Mouse (Mus musculus): ENCODE measurements around the gene Syne4. TPM values are rescaled to one million over a fixed set of nuclear protein-coding genes. Genes with fewer than 3 reads are reported as not detected.

Syne4 gene
- polyA plus RNA-seq, 1 experiment from 2014 or later, result 60.5 TPM

DNA sequence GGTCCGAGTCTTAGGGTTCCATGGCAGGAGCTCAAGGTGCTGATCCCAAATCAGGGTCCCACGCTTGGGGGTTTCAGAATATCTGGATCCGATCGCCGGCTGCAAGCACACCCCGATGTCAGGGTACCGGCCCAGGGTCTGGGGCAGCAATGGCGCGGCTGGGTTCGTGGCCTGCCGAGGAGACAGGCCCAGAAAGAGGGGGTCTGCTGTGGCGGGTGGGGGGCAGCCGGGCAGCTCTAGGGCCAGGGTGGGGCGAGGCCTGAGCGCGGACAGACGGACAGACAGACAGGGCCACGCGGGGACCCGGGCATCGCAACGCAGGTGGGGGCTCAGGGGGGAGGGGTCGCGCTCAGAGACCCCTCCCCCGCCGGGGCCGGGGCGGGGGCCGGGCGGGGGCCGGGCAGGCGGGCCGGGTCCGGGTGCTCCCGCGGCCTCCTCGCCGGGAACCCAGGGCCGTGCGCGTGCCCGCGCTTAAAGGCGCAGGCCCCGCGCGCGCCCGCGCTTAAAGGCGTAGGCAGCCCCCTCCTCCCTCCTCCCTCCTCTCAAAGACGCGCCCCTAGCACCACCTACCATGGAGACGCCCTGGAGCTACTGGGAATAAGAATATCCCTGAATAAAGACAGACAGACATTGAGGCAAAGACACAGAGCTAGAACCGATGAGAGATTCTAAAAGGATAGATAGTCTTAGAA lies 48.2 kb downstream of the Syne4 start, which contains the start of gene Lrfn3:
Gene Lrfn3, minus strand, starts transcription at position 121 of the 692 bp plus-strand sequence.
- 0 out of 2 replicates have a peak, but pooled peaks cover 7% of the 10 kb centered on the region for H3K27me3 ChIP-seq (replicated peaks; ENCODE audit: control insufficient read depth, insufficient read depth, low read length)
- ATAC-seq (replicated peaks; ENCODE audit: low FRiP score, low TSS enrichment, low read depth), result peak; percentile 48
- WGBS, result under 1% methylated on average over 47 of the region's 55 CpGs

DNA sequence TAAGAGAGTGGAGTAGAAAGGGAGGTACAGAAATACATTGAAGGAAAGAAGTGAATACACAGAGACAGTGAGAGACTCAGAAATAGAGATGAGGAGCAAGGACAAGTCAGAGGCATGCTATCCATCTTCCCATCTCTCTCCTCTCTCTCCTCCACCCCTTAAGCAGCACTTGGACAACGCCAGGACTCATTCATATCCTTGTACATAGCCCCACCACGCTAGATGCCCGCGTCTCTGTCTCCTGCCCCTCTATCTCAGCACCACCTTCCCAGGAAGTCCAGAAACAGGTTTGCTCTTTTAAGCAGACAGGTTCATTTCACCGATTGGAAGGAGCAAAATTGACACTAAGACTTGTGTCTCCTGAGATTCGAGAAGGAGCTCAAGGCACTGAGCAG lies 48.7 kb downstream of the Syne4 start:
- no peaks in the 10 kb centered on the region for H3K9me3 ChIP-seq (ENCODE audit: control insufficient read depth, low read length)
- 61% methylated on average over 6 of the region's 6 CpGs for WGBS
- 0 out of 2 replicates have a peak, but pooled peaks cover 7% of the 10 kb centered on the region for H3K27me3 ChIP-seq (replicated peaks; ENCODE audit: control insufficient read depth, insufficient read depth, low read length)
- no peak for DNase-seq (ENCODE audit: low spot score)
- no peak overlapping the region for H3K27ac ChIP-seq (ENCODE audit: low read depth)
- H3K4me3 ChIP-seq (ENCODE audit: low read depth, low read length), result peak overlapping the region; percentile 66
- H3K36me3 ChIP-seq (ENCODE audit: control insufficient read depth, insufficient read depth, low read length), result peaks cover 4% of the 10 kb centered on the region; the same call in 1 of the 2 replicates
- H3K4me2 ChIP-seq (ENCODE audit: low read length), result peak overlapping the region; percentile 60
- no peak for ATAC-seq (replicated peaks; ENCODE audit: low FRiP score, low TSS enrichment, low read depth)
- peak overlapping the region; percentile 81 for H3K9ac ChIP-seq (ENCODE audit: low read length)
- H3K4me1 ChIP-seq (replicated peaks; ENCODE audit: control insufficient read depth, insufficient read depth, low read length), result peaks cover 19% of the 10 kb centered on the region

More for the DNA sequence above, 48.2 kb downstream of the Syne4 start, which contains the start of gene Lrfn3:
- Histone ChIP-seq H3K4me1 (replicated peaks; ENCODE audit: control insufficient read depth, insufficient read depth, low read length) (peaks cover 19% of the 10 kb centered on the region), H3K9ac (ENCODE audit: low read length) (peak within 1 kb of the TSS; percentile 81), H3K4me3 (ENCODE audit: low read depth, low read length) (peak within 1 kb of the TSS; percentile 66), H3K4me2 (ENCODE audit: low read length) (peak within 1 kb of the TSS; percentile 60), H3K27ac (ENCODE audit: low read depth) (no peak within 1 kb of the TSS), H3K9me3 (ENCODE audit: control insufficient read depth, low read length) (no peaks in the 10 kb centered on the region), H3K36me3 (ENCODE audit: control insufficient read depth, insufficient read depth, low read length) (peaks cover 8% of the 10 kb centered on the region; the same call in 1 of the 2 replicates)
- DNase-seq (ENCODE audit: low spot score), result peak; percentile 77

DNA sequence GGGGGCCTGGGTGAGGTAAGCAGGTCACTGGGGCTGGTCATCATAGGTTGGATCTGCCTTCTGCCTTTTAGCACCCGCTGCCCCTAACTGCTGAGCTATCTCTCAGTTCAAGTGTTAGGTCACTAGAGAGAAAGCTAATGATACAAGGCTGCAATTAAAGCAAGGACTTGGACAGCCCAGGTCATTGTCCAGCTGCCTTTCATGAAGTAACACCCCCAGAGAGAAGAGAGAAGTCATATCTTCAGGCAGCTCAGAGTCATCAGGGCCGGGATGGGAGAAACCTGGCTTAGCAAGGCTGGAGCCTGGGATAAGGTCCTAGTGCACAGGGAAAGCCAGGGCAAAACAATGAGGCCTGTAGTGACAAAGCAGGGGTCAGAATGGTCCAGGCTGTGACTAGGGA lies 52.9 kb downstream of the Syne4 start:
- H3K4me3 ChIP-seq (ENCODE audit: low read depth, low read length), result no peak overlapping the region
- ATAC-seq (replicated peaks; ENCODE audit: low FRiP score, low TSS enrichment, low read depth) (no peak), DNase-seq (ENCODE audit: low spot score) (no peak)
- H3K9me3 ChIP-seq (ENCODE audit: control insufficient read depth, low read length), result no peaks in the 10 kb centered on the region
- H3K36me3 ChIP-seq (ENCODE audit: control insufficient read depth, insufficient read depth, low read length), result no peaks in the 10 kb centered on the region
- H3K27me3 ChIP-seq (replicated peaks; ENCODE audit: control insufficient read depth, insufficient read depth, low read length), result 0 out of 2 replicates have a peak, but pooled peaks cover 7% of the 10 kb centered on the region
- no peak overlapping the region for H3K4me2 ChIP-seq (ENCODE audit: low read length)
- H3K27ac ChIP-seq (ENCODE audit: low read depth), result no peak overlapping the region
- 73% methylated on average over 2 of the region's 2 CpGs for WGBS
- H3K9ac ChIP-seq (ENCODE audit: low read length), result no peak overlapping the region
- peaks cover 6% of the 10 kb centered on the region for H3K4me1 ChIP-seq (replicated peaks; ENCODE audit: control insufficient read depth, insufficient read depth, low read length)

Other genes starting within 250 kb of the Syne4 start
- gene Zfp82, start 241.9 kb upstream of the Syne4 start, polyA plus RNA-seq (2014; fragmentation: Nextera tagmentation; extraction: Ambion mirVana), result 4.9 and 5.4 TPM in 2 replicates
- 0.87 and 1.5 TPM in 2 replicates for gene Gm26920, start 224.4 kb upstream of the Syne4 start, polyA plus RNA-seq (2014; fragmentation: Nextera tagmentation; extraction: Ambion mirVana)
- 8.3 and 11.2 TPM in 2 replicates for gene Zfp566, start 224.3 kb upstream of the Syne4 start, polyA plus RNA-seq (2014; fragmentation: Nextera tagmentation; extraction: Ambion mirVana)
- 91.8 and 115 TPM in 2 replicates for gene Zfp260, start 220.0 kb upstream of the Syne4 start, polyA plus RNA-seq (2014; fragmentation: Nextera tagmentation; extraction: Ambion mirVana)
- 4.2 and 5.8 TPM in 2 replicates for gene Zfp382, start 192.9 kb upstream of the Syne4 start, polyA plus RNA-seq (2014; fragmentation: Nextera tagmentation; extraction: Ambion mirVana)
- 16.0 and 16.3 TPM in 2 replicates for gene Zfp146, start 145.1 kb upstream of the Syne4 start, polyA plus RNA-seq (2014; fragmentation: Nextera tagmentation; extraction: Ambion mirVana)
- gene Cox7a1, start 130.7 kb upstream of the Syne4 start, polyA plus RNA-seq (2014; fragmentation: Nextera tagmentation; extraction: Ambion mirVana), result 5.8 and 11.3 TPM in 2 replicates
- gene Capns1, start 116.0 kb upstream of the Syne4 start, polyA plus RNA-seq (2014; fragmentation: Nextera tagmentation; extraction: Ambion mirVana), result 81.9 and 85.4 TPM in 2 replicates
- gene Polr2i, start 82.9 kb upstream of the Syne4 start, polyA plus RNA-seq (2014; fragmentation: Nextera tagmentation; extraction: Ambion mirVana), result 159 and 161 TPM in 2 replicates
- gene Tbcb, start 82.5 kb upstream of the Syne4 start, polyA plus RNA-seq (2014; fragmentation: Nextera tagmentation; extraction: Ambion mirVana), result 147 and 157 TPM in 2 replicates
- not detected in 2 replicates for gene Ovol3, start 79.1 kb upstream of the Syne4 start, polyA plus RNA-seq (2014; fragmentation: Nextera tagmentation; extraction: Ambion mirVana)
- 0.24 and 0.26 TPM in 2 replicates for gene Thap8, start 34.7 kb upstream of the Syne4 start, polyA plus RNA-seq (2014; fragmentation: Nextera tagmentation; extraction: Ambion mirVana)
- gene Wdr62, start 34.4 kb upstream of the Syne4 start, polyA plus RNA-seq (2014; fragmentation: Nextera tagmentation; extraction: Ambion mirVana), result 8.5 and 10.5 TPM in 2 replicates
- gene Clip3, start 23.1 kb upstream of the Syne4 start, polyA plus RNA-seq (2014; fragmentation: Nextera tagmentation; extraction: Ambion mirVana), result 41.4 and 46.1 TPM in 2 replicates
- gene Alkbh6, start 6.1 kb upstream of the Syne4 start, polyA plus RNA-seq (2014; fragmentation: Nextera tagmentation; extraction: Ambion mirVana), result 70.7 and 79.3 TPM in 2 replicates
- not detected in 2 replicates for gene E130208F15Rik, start 6.9 kb downstream of the Syne4 start, polyA plus RNA-seq (2014; fragmentation: Nextera tagmentation; extraction: Ambion mirVana)
- gene Sdhaf1, start 9.1 kb downstream of the Syne4 start, polyA plus RNA-seq (2014; fragmentation: Nextera tagmentation; extraction: Ambion mirVana), result 16.3 and 17.2 TPM in 2 replicates
- gene Lrfn3, start 48.0 kb downstream of the Syne4 start, polyA plus RNA-seq (2014; fragmentation: Nextera tagmentation; extraction: Ambion mirVana), result 4.4 and 4.5 TPM in 2 replicates
- 53.7 and 54.7 TPM in 2 replicates for gene Tyrobp, start 99.0 kb downstream of the Syne4 start, polyA plus RNA-seq (2014; fragmentation: Nextera tagmentation; extraction: Ambion mirVana)
- 1.6 and 2.1 TPM in 2 replicates for gene Hcst, start 105.0 kb downstream of the Syne4 start, polyA plus RNA-seq (2014; fragmentation: Nextera tagmentation; extraction: Ambion mirVana)
- 2.3 and 3.2 TPM in 2 replicates for gene Nfkbid, start 106.9 kb downstream of the Syne4 start, polyA plus RNA-seq (2014; fragmentation: Nextera tagmentation; extraction: Ambion mirVana)
- gene Aplp1, start 130.7 kb downstream of the Syne4 start, polyA plus RNA-seq (2014; fragmentation: Nextera tagmentation; extraction: Ambion mirVana), result 37.9 and 43.0 TPM in 2 replicates
- gene Kirrel2, start 142.9 kb downstream of the Syne4 start, polyA plus RNA-seq (2014; fragmentation: Nextera tagmentation; extraction: Ambion mirVana), result 0.13 and 2.9 TPM in 2 replicates
- 0.15 and 1.3 TPM in 2 replicates for gene Nphs1, start 143.5 kb downstream of the Syne4 start, polyA plus RNA-seq (2014; fragmentation: Nextera tagmentation; extraction: Ambion mirVana)
- 1.3 TPM in 2 replicates for gene Prodh2, start 178.8 kb downstream of the Syne4 start, polyA plus RNA-seq (2014; fragmentation: Nextera tagmentation; extraction: Ambion mirVana)
- 10.7 and 11.9 TPM in 2 replicates for gene Arhgap33, start 220.3 kb downstream of the Syne4 start, polyA plus RNA-seq (2014; fragmentation: Nextera tagmentation; extraction: Ambion mirVana)
- gene Hspb6, start 237.4 kb downstream of the Syne4 start, polyA plus RNA-seq (2014; fragmentation: Nextera tagmentation; extraction: Ambion mirVana), result 45.0 and 48.5 TPM in 2 replicates
- 15.2 and 15.7 TPM in 2 replicates for gene Proser3, start 237.5 kb downstream of the Syne4 start, polyA plus RNA-seq (2014; fragmentation: Nextera tagmentation; extraction: Ambion mirVana)
- gene Lin37, start 245.0 kb downstream of the Syne4 start, polyA plus RNA-seq (2014; fragmentation: Nextera tagmentation; extraction: Ambion mirVana), result 36.9 and 38.5 TPM in 2 replicates
- gene U2af1l4, start 248.5 kb downstream of the Syne4 start, polyA plus RNA-seq (2014; fragmentation: Nextera tagmentation; extraction: Ambion mirVana), result 92.3 and 94.5 TPM in 2 replicates
- gene Gm49396, start 248.5 kb downstream of the Syne4 start, polyA plus RNA-seq (2014; fragmentation: Nextera tagmentation; extraction: Ambion mirVana), result 7.7 and 9.1 TPM in 2 replicates
- 119 and 125 TPM in 2 replicates for gene Psenen, start 248.8 kb downstream of the Syne4 start, polyA plus RNA-seq (2014; fragmentation: Nextera tagmentation; extraction: Ambion mirVana)